Mouse (Mus musculus): ENCODE data around the gene Git1. TPM values are rescaled to one million over a fixed set of nuclear protein-coding genes. Genes with fewer than 3 reads are reported as not detected.

Git1 gene
- total and polyA plus RNA-seq, 3 experiments = 53.3 to 59.4 (median 54.0) TPM

- H3K9ac ChIP-seq (ENCODE audit: low read depth, low read length) = peak within 1 kb of the TSS; percentile 86
- no peaks in the 10 kb centered on the region; the same call in 1 of the 2 replicates for H3K36me3 ChIP-seq (ENCODE audit: control insufficient read depth, insufficient read depth, low read length)
- H3K79me2 ChIP-seq (replicated peaks; ENCODE audit: control insufficient read depth, insufficient read depth, low read length) = peaks cover 3% of the 10 kb centered on the region; the same call in 1 of the 2 replicates
- H3K27ac ChIP-seq = peak within 1 kb of the TSS; percentile 45
- peak within 1 kb of the TSS; percentile 66 for H3K4me3 ChIP-seq
- intact Hi-C loops (cut with DNase I) = loop anchor here (5.0 to 10.0 kb wide), 3 partner anchors 118 to 315 kb away; partner anchors contain the start of genes Ssh2 and Taok1
- DNase-seq = peak; percentile 79 to 83
- peaks cover 9% of the 10 kb centered on the region for H3K4me1 ChIP-seq (ENCODE audit: control insufficient read depth, insufficient read depth, low read length)
- TF ChIP-seq EP300 (IDR thresholded peaks at IDR 0.05; ENCODE audit: insufficient read depth, low read depth, low read length) (no peak), CTCF (IDR thresholded peaks at IDR 0.05) (no peak), POLR2A (IDR thresholded peaks at IDR 0.05; ENCODE audit: insufficient read depth, low read depth, low read length) (peak; percentile 38; the same call in 1 of the 2 replicates)
- no peaks in the 10 kb centered on the region for H3K27me3 ChIP-seq (ENCODE audit: control insufficient read depth, insufficient read depth, low read length)
- WGBS = 4% methylated on average over 61 of the region's 87 CpGs
Observed at GRCm38 (mm10) chr11:77489591-77490235, 3.6 kb upstream of the Git1 start, which contains the start of gene Ankrd13b. Gene Ankrd13b (minus strand): TSS chr11:77489678.

GRCm38 (mm10) chr11:77490451-77490850 lies 2.9 kb upstream of the Git1 start:
- Histone ChIP-seq H3K27me3 (ENCODE audit: control insufficient read depth, insufficient read depth, low read length) (no peaks in the 10 kb centered on the region), H3K27ac (peak overlapping the region; percentile 96; the same call in 1 of the 2 replicates), H3K36me3 (ENCODE audit: control insufficient read depth, insufficient read depth, low read length) (no peaks in the 10 kb centered on the region; the same call in 1 of the 2 replicates), H3K4me3 (no peak overlapping the region; the same call in 1 of the 2 replicates), H3K79me2 (replicated peaks; ENCODE audit: control insufficient read depth, insufficient read depth, low read length) (peaks cover 5% of the 10 kb centered on the region), H3K9ac (ENCODE audit: low read depth, low read length) (no peak overlapping the region), H3K4me1 (ENCODE audit: control insufficient read depth, insufficient read depth, low read length) (peaks cover 12% of the 10 kb centered on the region)
- intact Hi-C loops (cut with DNase I) = loop anchor here (5.0 to 10.0 kb wide), 3 partner anchors 117 to 314 kb away; partner anchors contain the start of genes Ssh2 and Taok1
- no peak for TF ChIP-seq CTCF (IDR thresholded peaks at IDR 0.05)
- no peak for TF ChIP-seq POLR2A (IDR thresholded peaks at IDR 0.05; ENCODE audit: insufficient read depth, low read depth, low read length)
- TF ChIP-seq EP300 (IDR thresholded peaks at IDR 0.05; ENCODE audit: insufficient read depth, low read depth, low read length) = no peak
- WGBS = 76% methylated on average over 6 of the region's 6 CpGs
- no peak for DNase-seq

GRCm38 (mm10) chr11:77491123-77491501 lies 2.2 kb upstream of the Git1 start:
- Histone ChIP-seq H3K79me2 (replicated peaks; ENCODE audit: control insufficient read depth, insufficient read depth, low read length) (peaks cover 7% of the 10 kb centered on the region), H3K36me3 (ENCODE audit: control insufficient read depth, insufficient read depth, low read length) (no peaks in the 10 kb centered on the region; the same call in 1 of the 2 replicates), H3K4me1 (ENCODE audit: control insufficient read depth, insufficient read depth, low read length) (peaks cover 17% of the 10 kb centered on the region), H3K9ac (ENCODE audit: low read depth, low read length) (no peak overlapping the region; the same call in 1 of the 2 replicates), H3K4me3 (peak overlapping the region; percentile 71), H3K27me3 (ENCODE audit: control insufficient read depth, insufficient read depth, low read length) (no peaks in the 10 kb centered on the region), H3K27ac (peak overlapping the region; percentile 96)
- peak; percentile 89 to 93 for DNase-seq
- intact Hi-C loops (cut with DNase I) = loop anchor here (1.0 to 10.0 kb wide), 5 partner anchors 10 to 314 kb away; partner anchors contain the start of genes Ssh2 and Taok1
- TF ChIP-seq CTCF (IDR thresholded peaks at IDR 0.05) (no peak; the same call in 1 of the 2 replicates), EP300 (IDR thresholded peaks at IDR 0.05; ENCODE audit: insufficient read depth, low read depth, low read length) (peak; percentile 61; the same call in 1 of the 2 replicates)
- WGBS = under 1% methylated on average over 13 of the region's 13 CpGs

GRCm38 (mm10) chr11:77491502-77492291 lies 1.7 kb upstream of the Git1 start:
- Histone ChIP-seq H3K9ac (ENCODE audit: low read depth, low read length) (peak overlapping the region; percentile 49), H3K27me3 (ENCODE audit: control insufficient read depth, insufficient read depth, low read length) (no peaks in the 10 kb centered on the region), H3K4me1 (ENCODE audit: control insufficient read depth, insufficient read depth, low read length) (peaks cover 18% of the 10 kb centered on the region), H3K27ac (peak overlapping the region; percentile 96), H3K79me2 (replicated peaks; ENCODE audit: control insufficient read depth, insufficient read depth, low read length) (peaks cover 7% of the 10 kb centered on the region), H3K36me3 (ENCODE audit: control insufficient read depth, insufficient read depth, low read length) (no peaks in the 10 kb centered on the region; the same call in none of the 2 replicates), H3K4me3 (peak overlapping the region; percentile 71)
- WGBS = under 1% methylated on average over 23 of the region's 23 CpGs
- TF ChIP-seq CTCF (IDR thresholded peaks at IDR 0.05) (no peak; the same call in 1 of the 2 replicates), POLR2A (IDR thresholded peaks at IDR 0.05; ENCODE audit: insufficient read depth, low read depth, low read length) (peak; percentile 56), EP300 (IDR thresholded peaks at IDR 0.05; ENCODE audit: insufficient read depth, low read depth, low read length) (0 out of 2 replicates have a peak, but pooled peaks have one; percentile 15)
- peak; percentile 76 to 80 for DNase-seq
- intact Hi-C loops (cut with DNase I) = loop anchor here (1.0 to 10.0 kb wide), 6 partner anchors 10 to 313 kb away; partner anchors contain the start of genes Ssh2 and Taok1

- peaks cover 7% of the 10 kb centered on the region for H3K79me2 ChIP-seq (replicated peaks; ENCODE audit: control insufficient read depth, insufficient read depth, low read length)
- H3K4me1 ChIP-seq (ENCODE audit: control insufficient read depth, insufficient read depth, low read length) = peaks cover 23% of the 10 kb centered on the region
- no peaks in the 10 kb centered on the region; the same call in none of the 2 replicates for H3K36me3 ChIP-seq (ENCODE audit: control insufficient read depth, insufficient read depth, low read length)
- peak in 1 of 2 experiments; percentile 44 for DNase-seq
- no peaks in the 10 kb centered on the region for H3K27me3 ChIP-seq (ENCODE audit: control insufficient read depth, insufficient read depth, low read length)
- peak overlapping the region; percentile 71 for H3K4me3 ChIP-seq
- peak overlapping the region; percentile 80 for H3K9ac ChIP-seq (ENCODE audit: low read depth, low read length)
- TF ChIP-seq CTCF (IDR thresholded peaks at IDR 0.05) (no peak), EP300 (IDR thresholded peaks at IDR 0.05; ENCODE audit: insufficient read depth, low read depth, low read length) (no peak), POLR2A (IDR thresholded peaks at IDR 0.05; ENCODE audit: insufficient read depth, low read depth, low read length) (no peak)
- WGBS = under 1% methylated on average over 18 of the region's 18 CpGs
- intact Hi-C loops (cut with DNase I) = loop anchor here (2.0 to 10.0 kb wide), 4 partner anchors 115 to 312 kb away; partner anchors contain the start of genes Ssh2 and Taok1
- H3K27ac ChIP-seq = peak overlapping the region; percentile 96
Observed at GRCm38 (mm10) chr11:77492311-77492871, 971 bp upstream of the Git1 start.
